Comparison of ENCODE assay signal across 21 mouse cellular contexts in the genomic region with DNA sequence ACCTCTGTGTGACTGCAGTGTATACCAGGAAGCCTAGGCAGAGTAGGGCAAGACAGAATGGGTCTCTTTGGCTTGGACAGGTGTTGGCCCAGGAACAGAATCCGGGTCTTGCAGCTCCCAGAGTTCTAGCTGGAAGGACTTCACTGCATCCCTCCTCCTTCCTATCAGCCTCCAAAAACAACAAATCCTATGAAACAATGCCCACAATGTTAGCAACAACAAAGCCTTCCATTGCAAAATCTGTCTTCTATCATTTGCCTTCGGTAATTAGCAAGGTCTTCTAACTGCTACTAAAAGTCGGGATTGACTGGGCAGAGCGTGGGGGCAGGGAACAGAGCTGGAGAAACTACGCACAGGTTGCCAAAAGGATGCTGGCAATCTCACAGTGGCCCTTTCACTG. TPM values are rescaled to one million over a fixed set of nuclear protein-coding genes. Genes with fewer than 3 reads are reported as not detected.
DNase-seq lines count a peak whose midpoint lies in the region; ATAC-seq lines count a peak whose summit lies in the region.
"Had no signal": no experiment of that assay in that cellular context is flagged by ENCODE, and none has a peak within 500 bp of the region (broad histone marks: within the 10 kb centered on the region; RNA-seq: fewer than 3 reads in every experiment).

No protein-coding gene starts in this region.

- no peaks in the 10 kb centered on the region; the same call in 1 of the 2 replicates for H3K27me3 ChIP-seq in embryonic facial prominence, embryonic 13.5 days
- no peaks in the 10 kb centered on the region for H3K27me3 ChIP-seq in embryonic facial prominence, embryonic 10.5 days (replicated peaks; ENCODE audit: low read depth, poor library complexity, severe bottlenecking)
- H3K27me3 ChIP-seq in hindbrain, embryonic 11.5 days (ENCODE audit: control insufficient read depth, insufficient read depth, low read length), result no peaks in the 10 kb centered on the region
- H3K27me3 ChIP-seq: forebrain, embryonic 12.5 days had no signal

- no peaks in the 10 kb centered on the region for H3K36me3 ChIP-seq in embryonic facial prominence, embryonic 13.5 days
- H3K36me3 ChIP-seq in embryonic facial prominence, embryonic 10.5 days (replicated peaks), result no peaks in the 10 kb centered on the region
- H3K36me3 ChIP-seq in hindbrain, embryonic 11.5 days (ENCODE audit: control insufficient read depth, insufficient read depth, low read length), result no peaks in the 10 kb centered on the region
- H3K36me3 ChIP-seq: forebrain, embryonic 10.5 days; forebrain, embryonic 12.5 days had no signal

- ATAC-seq in embryonic facial prominence, embryonic 13.5 days (ENCODE audit: insufficient number of reproducible peaks, insufficient read depth, low FRiP score, low TSS enrichment, low read depth), result no peak
- ATAC-seq in hindbrain, embryonic 11.5 days (ENCODE audit: low FRiP score), result no peak
- ATAC-seq: forebrain, embryonic 14.5 days; forebrain, postnatal 0 days had no signal

- peaks cover 9% of the 10 kb centered on the region; the same call in 1 of the 2 replicates for H3K4me1 ChIP-seq in embryonic facial prominence, embryonic 13.5 days
- H3K4me1 ChIP-seq in embryonic facial prominence, embryonic 10.5 days, result no peaks in the 10 kb centered on the region
- H3K4me1 ChIP-seq in hindbrain, embryonic 11.5 days (replicated peaks; ENCODE audit: control insufficient read depth, insufficient read depth, low read length), result no peaks in the 10 kb centered on the region
- H3K4me1 ChIP-seq: forebrain, embryonic 10.5 days; forebrain, embryonic 12.5 days had no signal

- WGBS in embryonic facial prominence, embryonic 13.5 days, result 67% methylated on average over 5 of the region's 5 CpGs
- WGBS in embryonic facial prominence, embryonic 10.5 days, result 74% methylated on average over 5 of the region's 5 CpGs
- WGBS in hindbrain, embryonic 11.5 days, result 72% methylated on average over 5 of the region's 5 CpGs

- intact Hi-C loops in left cerebral cortex, postnatal 25 days (cut with DNase I), result no loop called here

- H3K27ac ChIP-seq in embryonic facial prominence, embryonic 13.5 days, result 0 out of 2 replicates have a peak overlapping the region, but pooled peaks have one; percentile 33
- no peak overlapping the region for H3K27ac ChIP-seq in embryonic facial prominence, embryonic 10.5 days (replicated peaks)
- H3K27ac ChIP-seq in hindbrain, embryonic 11.5 days (ENCODE audit: low read depth, low read length), result no peak overlapping the region
- H3K27ac ChIP-seq: forebrain, embryonic 10.5 days; forebrain, embryonic 12.5 days had no signal

- no peaks in the 10 kb centered on the region for H3K9me3 ChIP-seq in embryonic facial prominence, embryonic 13.5 days
- H3K9me3 ChIP-seq in embryonic facial prominence, embryonic 10.5 days, result 0 out of 2 replicates have a peak, but pooled peaks cover 2% of the 10 kb centered on the region
- no peaks in the 10 kb centered on the region for H3K9me3 ChIP-seq in hindbrain, embryonic 11.5 days (ENCODE audit: control insufficient read depth, low read length)
- H3K9me3 ChIP-seq: forebrain, embryonic 10.5 days; forebrain, embryonic 12.5 days had no signal

- H3K4me2 ChIP-seq in embryonic facial prominence, embryonic 13.5 days, result no peak overlapping the region
- H3K4me2 ChIP-seq in hindbrain, embryonic 11.5 days (replicated peaks; ENCODE audit: low read depth, low read length), result no peak overlapping the region
- H3K4me2 ChIP-seq: forebrain, embryonic 12.5 days had no signal

- no peak overlapping the region for H3K4me3 ChIP-seq in embryonic facial prominence, embryonic 13.5 days
- no peak overlapping the region for H3K4me3 ChIP-seq in embryonic facial prominence, embryonic 10.5 days
- H3K4me3 ChIP-seq in hindbrain, embryonic 11.5 days (ENCODE audit: low read depth, low read length), result no peak overlapping the region
- H3K4me3 ChIP-seq: forebrain, embryonic 10.5 days; forebrain, embryonic 12.5 days had no signal

- no peak overlapping the region for H3K9ac ChIP-seq in embryonic facial prominence, embryonic 13.5 days
- H3K9ac ChIP-seq in hindbrain, embryonic 11.5 days (ENCODE audit: low read depth, low read length), result no peak overlapping the region
- H3K9ac ChIP-seq: forebrain, embryonic 12.5 days; forebrain, postnatal 0 days had no signal

- no peak for DNase-seq in embryonic facial prominence, embryonic 10.5 days (ENCODE audit: low spot score)
- DNase-seq in fat pad, adult 2 months (ENCODE audit: extremely low read depth, low read depth, low spot score), result peak; percentile 63
- DNase-seq in left cerebral cortex, postnatal 25 days (ENCODE audit: low spot score in 2 of 2), result no peak
- no peak for DNase-seq in hindbrain, embryonic 11.5 days (ENCODE audit: low spot score)
- DNase-seq: adrenal gland, adult 2 months; adrenal gland, postnatal 10 days; cerebellum, adult 11-12 months; cerebellum, adult 2 months; cerebellum, adult 9-10 months; cerebellum, postnatal 10 days; cerebellum, postnatal 25 days; forebrain, postnatal 0 days had no signal

RNA-seq across cellular contexts. Expression of gene 1700080O16Rik, which starts 27.5 kb away (rescaled TPM):
- not detected in 2 replicates for polyA plus RNA-seq in embryonic facial prominence, embryonic 13.5 days (2015; fragmentation: Nextera tagmentation; extraction: Ambion mirVana)
- not detected in 2 replicates for polyA plus RNA-seq in embryonic facial prominence, embryonic 10.5 days (2016; fragmentation: Nextera tagmentation; extraction: Ambion mirVana)
- total RNA-seq in left cerebral cortex, postnatal 25 days (2021), result not detected
- not detected in 2 replicates for polyA plus RNA-seq in hindbrain, embryonic 11.5 days (2014; fragmentation: Nextera tagmentation; extraction: Ambion mirVana)
- total RNA-seq: adrenal gland, adult 2 months; adrenal gland, postnatal 10 days; adrenal gland, postnatal 4 days; forebrain, postnatal 0 days; MEL had no signal
- polyA plus RNA-seq: adrenal gland, adult 2 months; cerebellum, adult 2 months; cortical plate, adult 2 months; embryonic facial prominence, embryonic 11.5 days; embryonic facial prominence, embryonic 14.5 days; forebrain, embryonic 10.5 days; forebrain, embryonic 12.5 days; forebrain, embryonic 14.5 days; forebrain, postnatal 0 days had no signal
